ENCODE assay signal across 8 mouse cellular contexts in the genomic region with DNA sequence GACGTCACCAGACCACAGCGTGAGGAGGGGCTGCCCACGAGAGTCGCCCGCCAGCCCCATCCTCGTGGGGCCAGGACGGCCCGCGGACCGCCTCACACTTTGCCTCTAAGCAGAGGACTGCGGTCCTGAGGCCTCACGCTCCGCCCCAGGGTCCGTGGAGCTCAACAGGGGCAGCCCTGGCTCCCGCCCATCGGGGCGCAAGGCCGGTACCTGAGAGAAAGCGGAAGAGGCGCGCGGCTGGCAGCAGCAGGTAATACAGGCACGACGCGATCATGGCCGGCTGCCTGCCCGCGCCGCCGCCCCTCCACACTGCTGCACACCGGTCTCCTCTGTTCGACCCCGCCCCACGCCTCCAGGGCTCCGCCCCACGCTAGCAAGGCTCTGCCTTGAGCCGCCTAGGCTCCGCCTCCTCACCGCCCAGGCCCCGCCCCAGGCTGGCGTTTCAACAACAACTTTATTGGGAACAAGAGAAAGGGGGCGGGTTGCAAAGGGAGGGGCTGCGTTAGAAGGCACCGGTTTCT. TPM values are rescaled to one million over a fixed set of nuclear protein-coding genes. Genes with fewer than 3 reads are reported as not detected.
DNase-seq lines count a peak whose midpoint lies in the region; ATAC-seq and TF ChIP-seq lines count a peak whose summit lies in the region.

Angel1 (minus strand) TSS at position 341 of the 521 bp plus-strand sequence.

- H3K27me3 ChIP-seq in hindbrain, embryonic 10.5 days (ENCODE audit: insufficient read depth, poor library complexity, severe bottlenecking): no peaks in the 10 kb centered on the region
- H3K27me3 ChIP-seq in lung, postnatal 0 days (replicated peaks; ENCODE audit: insufficient read depth, low read length): no peaks in the 10 kb centered on the region

- H3K4me3 ChIP-seq in hindbrain, embryonic 10.5 days: peak within 1 kb of the TSS; percentile 84
- H3K4me3 ChIP-seq in lung, postnatal 0 days (ENCODE audit: low read depth, low read length): peak within 1 kb of the TSS; percentile 68

- H3K27ac ChIP-seq in hindbrain, embryonic 10.5 days: peak within 1 kb of the TSS; percentile 89
- peak within 1 kb of the TSS; percentile 62 for H3K27ac ChIP-seq in lung, postnatal 0 days (ENCODE audit: low read length)

- peak within 1 kb of the TSS; percentile 48 for H3K9ac ChIP-seq in lung, postnatal 0 days (replicated peaks; ENCODE audit: low read depth)

- H3K4me2 ChIP-seq in lung, postnatal 0 days (replicated peaks; ENCODE audit: low read depth, low read length): peak within 1 kb of the TSS; percentile 95

- no peak for TF ChIP-seq EP300 in lung, postnatal 0 days (IDR thresholded peaks at IDR 0.05)

- H3K4me1 ChIP-seq in hindbrain, embryonic 10.5 days (replicated peaks): peaks cover 25% of the 10 kb centered on the region
- no peaks in the 10 kb centered on the region for H3K4me1 ChIP-seq in lung, postnatal 0 days (ENCODE audit: insufficient read depth, low read depth, low read length)

- peaks cover 4% of the 10 kb centered on the region; the same call in 1 of the 2 replicates for H3K36me3 ChIP-seq in hindbrain, embryonic 10.5 days
- H3K36me3 ChIP-seq in lung, postnatal 0 days (ENCODE audit: insufficient read depth, low read length): no peaks in the 10 kb centered on the region

- no peaks in the 10 kb centered on the region for H3K9me3 ChIP-seq in hindbrain, embryonic 10.5 days
- no peaks in the 10 kb centered on the region for H3K9me3 ChIP-seq in lung, postnatal 0 days (ENCODE audit: low read length)

- DNase-seq in MN1 (ENCODE audit: low spot score): peak; percentile 90
- DNase-seq in cerebellum, adult 9-10 months: peak; percentile 98
- peak; percentile 97 for DNase-seq in hindbrain, embryonic 10.5 days (ENCODE audit: low spot score)
- peak; percentile 96 for DNase-seq in layer of hippocampus, adult 9-11 months
- peak; percentile 97 for DNase-seq in lung, postnatal 0 days (ENCODE audit: low spot score)
- peak; percentile 95 for DNase-seq in ovary, postnatal 14 days (ENCODE audit: low spot score)
- peak; percentile 100 for DNase-seq in thymus, postnatal 14 days

- TF ChIP-seq CTCF in lung, postnatal 0 days (IDR thresholded peaks at IDR 0.05): peak; percentile 21; the same call in 1 of the 2 replicates

- WGBS in hindbrain, embryonic 10.5 days: under 1% methylated on average over 44 of the region's 44 CpGs
- WGBS in lung, postnatal 0 days: under 1% methylated on average over 41 of the region's 44 CpGs

- peak; percentile 95 for ATAC-seq in frontal cortex, adult (ENCODE audit: low TSS enrichment)
- peak; percentile 99 for ATAC-seq in lung, postnatal 0 days

RNA-seq across cellular contexts. Expression of gene Angel1, which starts in this region (rescaled TPM):
- 14.7 and 14.8 TPM in 2 replicates for polyA plus RNA-seq in hindbrain, embryonic 10.5 days (2016; fragmentation: Nextera tagmentation; extraction: Ambion mirVana)
- polyA plus RNA-seq in lung, postnatal 0 days (2015; fragmentation: Nextera tagmentation; extraction: Ambion mirVana): 4.2 and 5.2 TPM in 2 replicates

Comparison
In these comparisons a context has a peak if more than half of its experiments do, and no peak if none do; other contexts are left out.
1. Peak in every context shown above with its lines: DNase-seq, ATAC-seq, H3K4me3 ChIP-seq and H3K27ac ChIP-seq.